Mouse (Mus musculus): Measurements from ENCODE around the gene Foxf2. TPM values are rescaled to one million over a fixed set of nuclear protein-coding genes. Genes with fewer than 3 reads are reported as not detected.
A peak's percentile ranks its signal among the peaks of the same experiment; 100 is the strongest.

Foxf2 gene
- polyA plus RNA-seq, 1 experiment from 2014 or later: 0.61 TPM

GRCm38 (mm10) chr13:31615561-31616165, 10.0 kb upstream of the Foxf2 start:
- H3K9ac ChIP-seq (replicated peaks; ENCODE audit: low read length): no peak overlapping the region
- no peaks in the 10 kb centered on the region for H3K36me3 ChIP-seq (ENCODE audit: insufficient read depth, low read length)
- H3K27me3 ChIP-seq (ENCODE audit: insufficient read depth, low read length): peaks cover 90% of the 10 kb centered on the region
- H3K9me3 ChIP-seq (ENCODE audit: low read length): no peaks in the 10 kb centered on the region
- H3K4me1 ChIP-seq (ENCODE audit: insufficient read depth, low read length): peaks cover 8% of the 10 kb centered on the region; the same call in 1 of the 2 replicates
- 2% methylated on average over 17 of the region's 17 CpGs for WGBS
- H3K4me2 ChIP-seq (replicated peaks; ENCODE audit: low read depth, low read length): no peak overlapping the region
- ATAC-seq (ENCODE audit: low FRiP score, low TSS enrichment): no peak
- H3K4me3 ChIP-seq (ENCODE audit: low read length): no peak overlapping the region
- no peak overlapping the region for H3K27ac ChIP-seq (ENCODE audit: low read length)

GRCm38 (mm10) chr13:31618001-31618400, 7.6 kb upstream of the Foxf2 start:
- Histone ChIP-seq H3K27ac (ENCODE audit: low read length) (no peak overlapping the region), H3K27me3 (ENCODE audit: insufficient read depth, low read length) (peaks cover 97% of the 10 kb centered on the region), H3K4me3 (ENCODE audit: low read length) (peak overlapping the region; percentile 27; the same call in 1 of the 2 replicates), H3K9me3 (ENCODE audit: low read length) (no peaks in the 10 kb centered on the region; the same call in 1 of the 2 replicates), H3K9ac (replicated peaks; ENCODE audit: low read length) (no peak overlapping the region), H3K36me3 (ENCODE audit: insufficient read depth, low read length) (no peaks in the 10 kb centered on the region), H3K4me1 (ENCODE audit: insufficient read depth, low read length) (peaks cover 8% of the 10 kb centered on the region; the same call in 1 of the 2 replicates), H3K4me2 (replicated peaks; ENCODE audit: low read depth, low read length) (peak overlapping the region; percentile 44)
- WGBS: 2% methylated on average over 12 of the region's 12 CpGs
- no peak for ATAC-seq (ENCODE audit: low FRiP score, low TSS enrichment)

GRCm38 (mm10) chr13:31618416-31618815, 7.2 kb upstream of the Foxf2 start:
- Histone ChIP-seq H3K36me3 (ENCODE audit: insufficient read depth, low read length) (no peaks in the 10 kb centered on the region), H3K9me3 (ENCODE audit: low read length) (no peaks in the 10 kb centered on the region; the same call in 1 of the 2 replicates), H3K4me1 (ENCODE audit: insufficient read depth, low read length) (peaks cover 8% of the 10 kb centered on the region; the same call in 1 of the 2 replicates), H3K27me3 (ENCODE audit: insufficient read depth, low read length) (peaks cover 97% of the 10 kb centered on the region), H3K4me3 (ENCODE audit: low read length) (peak overlapping the region; percentile 27), H3K4me2 (replicated peaks; ENCODE audit: low read depth, low read length) (peak overlapping the region; percentile 44), H3K27ac (ENCODE audit: low read length) (no peak overlapping the region), H3K9ac (replicated peaks; ENCODE audit: low read length) (no peak overlapping the region)
- peak; percentile 60 for ATAC-seq (ENCODE audit: low FRiP score, low TSS enrichment)
- under 1% methylated on average over 14 of the region's 14 CpGs for WGBS

DNA sequence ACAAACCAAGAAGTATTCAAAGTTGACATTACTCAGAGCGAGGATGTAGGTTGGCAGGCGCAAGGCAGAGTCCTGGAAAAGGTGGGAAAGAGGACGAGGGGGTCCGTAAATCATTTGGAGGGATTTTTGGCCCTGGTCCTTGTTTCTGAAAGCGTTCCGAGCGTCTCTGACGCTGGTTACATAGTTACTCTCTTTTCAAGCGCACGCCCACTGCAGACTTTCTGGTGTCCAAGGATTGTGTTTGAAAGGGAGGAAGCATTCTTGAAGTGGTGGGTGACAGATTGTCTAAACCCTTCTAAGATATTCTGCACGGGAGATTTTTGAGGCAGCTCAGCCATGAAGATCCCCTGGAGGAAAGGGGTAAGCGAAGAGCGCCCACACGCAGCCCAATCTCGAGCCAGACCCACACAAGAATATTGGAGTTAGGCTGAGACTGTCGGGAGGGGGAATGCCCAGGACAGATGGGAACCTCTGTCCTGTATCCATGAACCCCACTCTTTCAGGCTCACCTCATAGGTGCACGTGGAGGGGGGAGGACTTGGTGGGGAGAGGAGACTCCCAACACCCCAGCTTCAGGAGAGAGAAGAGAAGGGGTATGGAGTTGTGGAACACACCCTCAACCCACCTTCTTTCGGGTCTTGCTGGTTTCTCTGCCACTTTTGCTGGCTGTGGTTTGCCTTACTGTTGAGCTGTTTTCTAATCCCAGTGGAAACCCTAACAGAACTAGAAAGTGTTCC, 6.5 kb upstream of the Foxf2 start:
- peak; percentile 3; the same call in 1 of the 2 replicates for ATAC-seq (ENCODE audit: low FRiP score, low TSS enrichment)
- H3K9me3 ChIP-seq (ENCODE audit: low read length): no peaks in the 10 kb centered on the region; the same call in 1 of the 2 replicates
- no peak overlapping the region for H3K9ac ChIP-seq (replicated peaks; ENCODE audit: low read length)
- H3K36me3 ChIP-seq (ENCODE audit: insufficient read depth, low read length): no peaks in the 10 kb centered on the region
- no peak overlapping the region for H3K4me3 ChIP-seq (ENCODE audit: low read length)
- no peak overlapping the region for H3K4me2 ChIP-seq (replicated peaks; ENCODE audit: low read depth, low read length)
- 3% methylated on average over 18 of the region's 18 CpGs for WGBS
- peaks cover 97% of the 10 kb centered on the region for H3K27me3 ChIP-seq (ENCODE audit: insufficient read depth, low read length)
- H3K4me1 ChIP-seq (ENCODE audit: insufficient read depth, low read length): peaks cover 8% of the 10 kb centered on the region; the same call in 1 of the 2 replicates
- no peak overlapping the region for H3K27ac ChIP-seq (ENCODE audit: low read length)

DNA sequence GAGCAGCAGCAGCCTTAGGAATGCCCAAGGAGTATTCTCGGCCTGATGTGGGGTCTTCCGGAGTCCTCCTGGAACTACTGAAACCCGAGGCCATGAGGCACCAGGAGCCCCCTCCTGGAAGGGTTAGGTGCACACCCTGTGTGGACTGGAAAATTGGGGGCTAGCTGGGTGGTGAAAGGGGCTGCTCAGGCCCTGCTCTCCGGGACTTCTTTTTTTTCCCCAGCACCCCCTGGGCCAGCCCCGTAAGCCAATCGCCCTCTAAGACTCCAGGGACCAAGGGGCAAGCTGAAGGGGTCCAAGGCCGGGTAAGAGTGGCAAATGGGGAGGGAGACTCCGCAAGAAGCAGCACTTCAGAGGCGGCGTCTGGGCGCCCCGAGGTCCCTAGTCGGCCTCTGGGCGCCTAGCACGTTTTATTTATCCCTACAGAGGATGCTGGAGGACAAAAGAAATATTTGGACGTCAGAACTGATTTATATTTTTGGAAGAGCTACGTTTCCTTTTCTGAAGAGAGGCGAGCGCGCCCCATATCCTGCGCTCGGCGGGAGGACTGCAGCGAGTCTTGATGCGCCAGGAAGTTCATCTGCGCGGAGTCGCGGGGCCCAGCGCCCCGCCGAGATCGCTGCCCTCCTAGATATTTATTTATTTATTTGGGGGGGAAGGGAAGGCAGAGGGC, 5.7 kb upstream of the Foxf2 start:
- WGBS: 2% methylated on average over 33 of the region's 33 CpGs
- peaks cover 97% of the 10 kb centered on the region for H3K27me3 ChIP-seq (ENCODE audit: insufficient read depth, low read length)
- H3K4me3 ChIP-seq (ENCODE audit: low read length): peak overlapping the region; percentile 21
- peak overlapping the region; percentile 31 for H3K4me2 ChIP-seq (replicated peaks; ENCODE audit: low read depth, low read length)
- H3K36me3 ChIP-seq (ENCODE audit: insufficient read depth, low read length): no peaks in the 10 kb centered on the region
- H3K9ac ChIP-seq (replicated peaks; ENCODE audit: low read length): no peak overlapping the region
- peaks cover 8% of the 10 kb centered on the region for H3K4me1 ChIP-seq (ENCODE audit: insufficient read depth, low read length)
- no peak for ATAC-seq (ENCODE audit: low FRiP score, low TSS enrichment)
- no peak overlapping the region for H3K27ac ChIP-seq (ENCODE audit: low read length)
- no peaks in the 10 kb centered on the region; the same call in 1 of the 2 replicates for H3K9me3 ChIP-seq (ENCODE audit: low read length)

DNA sequence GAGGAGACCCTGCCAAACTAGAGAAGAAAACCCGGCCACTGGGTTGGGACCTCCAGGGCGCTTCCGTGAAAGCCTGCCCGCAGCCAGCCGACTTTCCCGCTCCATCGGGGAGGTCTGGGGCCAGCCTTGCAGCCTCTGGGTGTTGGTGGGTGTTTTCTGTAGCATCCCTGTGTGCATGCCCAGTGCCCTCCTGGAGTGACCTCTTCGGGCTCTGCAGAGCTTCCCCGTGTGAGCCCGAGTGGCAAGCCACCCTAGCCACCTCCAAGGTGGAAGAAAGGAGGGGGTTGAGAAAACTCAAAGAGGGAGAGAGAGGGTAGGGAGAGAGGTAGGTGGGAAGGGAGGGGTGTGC, 5.1 kb upstream of the Foxf2 start:
- peaks cover 13% of the 10 kb centered on the region for H3K4me1 ChIP-seq (ENCODE audit: insufficient read depth, low read length)
- H3K9ac ChIP-seq (replicated peaks; ENCODE audit: low read length): no peak overlapping the region
- WGBS: 0% methylated on average over 10 of the region's 10 CpGs
- H3K27ac ChIP-seq (ENCODE audit: low read length): no peak overlapping the region
- no peak for ATAC-seq (ENCODE audit: low FRiP score, low TSS enrichment)
- no peaks in the 10 kb centered on the region for H3K36me3 ChIP-seq (ENCODE audit: insufficient read depth, low read length)
- peaks cover 97% of the 10 kb centered on the region for H3K27me3 ChIP-seq (ENCODE audit: insufficient read depth, low read length)
- H3K9me3 ChIP-seq (ENCODE audit: low read length): no peaks in the 10 kb centered on the region; the same call in 1 of the 2 replicates
- H3K4me2 ChIP-seq (replicated peaks; ENCODE audit: low read depth, low read length): peak overlapping the region; percentile 31
- H3K4me3 ChIP-seq (ENCODE audit: low read length): peak overlapping the region; percentile 21

DNA sequence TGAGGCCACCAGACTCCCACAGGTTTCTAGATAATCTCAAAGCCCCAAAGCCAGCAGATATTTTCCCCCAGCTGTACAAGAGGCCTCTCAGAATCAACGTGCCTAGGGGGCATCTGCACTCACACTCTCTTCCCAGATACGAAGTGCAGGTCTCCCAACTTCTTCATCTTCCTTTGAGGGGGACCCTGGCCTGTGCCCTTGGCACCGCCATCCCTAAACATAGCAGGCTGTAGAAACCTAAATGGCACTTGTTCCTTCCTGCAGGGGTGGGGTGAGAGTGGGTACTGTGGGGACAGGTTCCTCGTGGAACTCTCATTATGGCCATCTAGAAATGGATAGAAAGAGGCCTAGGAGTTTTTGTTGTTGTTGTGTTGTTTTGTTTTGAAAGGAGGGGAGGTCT, 4.7 kb upstream of the Foxf2 start:
- no peaks in the 10 kb centered on the region; the same call in 1 of the 2 replicates for H3K9me3 ChIP-seq (ENCODE audit: low read length)
- ATAC-seq (ENCODE audit: low FRiP score, low TSS enrichment): no peak
- no peak overlapping the region for H3K27ac ChIP-seq (ENCODE audit: low read length)
- no peaks in the 10 kb centered on the region for H3K36me3 ChIP-seq (ENCODE audit: insufficient read depth, low read length)
- peaks cover 18% of the 10 kb centered on the region for H3K4me1 ChIP-seq (ENCODE audit: insufficient read depth, low read length)
- 23% methylated on average over 4 of the region's 4 CpGs for WGBS
- H3K4me3 ChIP-seq (ENCODE audit: low read length): no peak overlapping the region
- H3K4me2 ChIP-seq (replicated peaks; ENCODE audit: low read depth, low read length): no peak overlapping the region
- peaks cover 97% of the 10 kb centered on the region for H3K27me3 ChIP-seq (ENCODE audit: insufficient read depth, low read length)
- no peak overlapping the region for H3K9ac ChIP-seq (replicated peaks; ENCODE audit: low read length)

DNA sequence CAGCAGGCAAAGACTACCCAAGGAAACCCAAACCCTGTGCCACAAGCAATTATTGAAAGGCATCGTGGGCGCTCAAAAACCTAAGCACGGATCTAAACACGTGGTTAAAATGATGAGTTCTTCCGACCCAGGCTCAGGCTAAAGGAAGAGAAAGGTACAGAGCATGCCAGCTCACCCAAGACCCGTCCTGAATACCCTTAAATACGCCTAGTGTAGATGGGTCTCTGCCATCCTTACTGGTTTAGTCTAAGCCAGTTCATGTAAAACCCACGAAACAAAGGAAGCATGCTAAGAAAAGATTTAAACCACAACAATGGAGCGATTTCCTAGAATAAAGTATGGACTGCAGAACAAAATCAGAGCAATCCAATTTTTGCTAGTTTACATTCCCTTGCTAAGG, 3.9 kb upstream of the Foxf2 start:
- WGBS: 3% methylated on average over 9 of the region's 9 CpGs
- Histone ChIP-seq H3K4me1 (ENCODE audit: insufficient read depth, low read length) (peaks cover 26% of the 10 kb centered on the region), H3K4me3 (ENCODE audit: low read length) (no peak overlapping the region), H3K27ac (ENCODE audit: low read length) (no peak overlapping the region), H3K36me3 (ENCODE audit: insufficient read depth, low read length) (no peaks in the 10 kb centered on the region), H3K4me2 (replicated peaks; ENCODE audit: low read depth, low read length) (no peak overlapping the region), H3K27me3 (ENCODE audit: insufficient read depth, low read length) (peaks cover 97% of the 10 kb centered on the region), H3K9me3 (ENCODE audit: low read length) (no peaks in the 10 kb centered on the region; the same call in 1 of the 2 replicates), H3K9ac (replicated peaks; ENCODE audit: low read length) (no peak overlapping the region)
- no peak for ATAC-seq (ENCODE audit: low FRiP score, low TSS enrichment)

- no peak overlapping the region for H3K27ac ChIP-seq (ENCODE audit: low read length)
- no peak for ATAC-seq (ENCODE audit: low FRiP score, low TSS enrichment)
- H3K27me3 ChIP-seq (ENCODE audit: insufficient read depth, low read length): peaks cover 97% of the 10 kb centered on the region
- 3% methylated on average over 3 of the region's 3 CpGs for WGBS
- H3K4me1 ChIP-seq (ENCODE audit: insufficient read depth, low read length): peaks cover 27% of the 10 kb centered on the region
- no peaks in the 10 kb centered on the region; the same call in 1 of the 2 replicates for H3K9me3 ChIP-seq (ENCODE audit: low read length)
- H3K36me3 ChIP-seq (ENCODE audit: insufficient read depth, low read length): no peaks in the 10 kb centered on the region
- H3K9ac ChIP-seq (replicated peaks; ENCODE audit: low read length): no peak overlapping the region
- H3K4me2 ChIP-seq (replicated peaks; ENCODE audit: low read depth, low read length): no peak overlapping the region
- H3K4me3 ChIP-seq (ENCODE audit: low read length): no peak overlapping the region
Measured at GRCm38 (mm10) chr13:31622371-31622770, 3.2 kb upstream of the Foxf2 start.
